Mouse (Mus musculus) kidney, postnatal 10 days (tissue): ENCODE measurements at regions not wholly inside any gene's neighbourhood (a gene's known extent, or its start where the extent isn't known, plus 50 kb on each side); places are given as distances from the start of the nearest gene placed in this dataset.

Experiments
- DNase-seq: peaks from one replicate; pipeline ENCODE4 v3.0.0; 2021; ENCODE audit warnings: mixed read lengths

DNA sequence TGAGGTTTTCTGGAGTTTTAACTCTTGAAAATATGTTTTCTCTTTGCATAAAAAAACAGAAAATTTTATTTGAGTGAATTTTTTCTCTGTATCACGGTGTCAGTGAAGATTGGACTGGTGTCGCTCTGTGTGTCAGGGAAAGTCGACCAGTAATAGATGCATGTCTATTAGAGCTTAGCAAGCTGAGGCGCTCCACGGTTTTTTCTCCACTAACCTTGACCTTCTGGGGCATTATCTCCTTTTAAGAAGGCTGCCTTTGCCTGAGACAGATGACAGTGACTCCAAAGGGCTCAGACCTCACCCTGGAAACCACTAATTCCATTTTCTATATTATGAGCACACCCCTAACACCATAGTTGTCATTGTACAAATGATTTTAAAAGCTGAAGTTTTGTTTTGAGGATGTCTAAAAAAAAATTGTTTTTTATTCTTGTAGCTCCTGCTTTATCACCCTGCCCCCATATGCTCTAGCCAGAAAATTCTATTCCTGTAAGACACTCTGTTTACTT, 561.8 kb downstream of the Gm43517 start:
- no peak for DNase-seq

DNA sequence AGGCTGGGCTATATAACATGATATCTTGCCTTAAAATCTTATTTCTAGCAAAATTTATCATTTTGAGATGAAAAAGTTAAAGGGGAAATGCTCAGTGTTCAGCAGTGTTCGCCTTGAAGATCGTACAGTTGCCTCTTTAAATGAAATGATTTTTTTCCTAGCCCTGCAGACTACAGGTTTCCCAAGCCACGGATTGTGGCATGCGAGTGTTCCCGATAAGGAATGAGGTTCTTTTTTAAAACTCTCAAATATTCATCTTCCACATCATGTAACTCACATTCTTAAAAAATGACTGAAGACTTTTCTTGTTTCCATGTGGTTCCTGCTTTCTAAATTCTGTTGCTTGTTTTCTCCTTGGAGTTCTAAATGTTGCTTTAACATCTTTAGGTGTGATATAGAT, 566.0 kb downstream of the Gm43517 start:
- DNase-seq: no peak

DNA sequence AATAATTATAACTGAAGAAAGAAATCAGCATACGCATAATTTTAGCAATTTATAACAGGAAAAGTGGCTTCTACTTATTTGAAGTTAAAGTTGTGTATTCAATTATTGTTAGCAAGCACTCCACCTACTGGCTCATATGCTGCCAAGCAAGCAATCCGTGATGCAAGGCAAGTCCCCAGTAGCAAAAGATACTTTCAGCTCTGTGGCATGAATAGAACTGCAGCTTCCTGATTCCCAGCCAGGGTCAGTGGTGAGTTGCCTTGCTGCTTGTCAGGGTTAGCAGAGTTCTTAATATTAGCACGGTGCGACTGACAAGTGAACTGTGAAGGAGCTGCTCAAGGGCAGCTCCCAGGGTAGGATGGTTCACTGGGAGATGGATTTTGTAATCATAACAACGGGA, 566.8 kb downstream of the Gm43517 start:
- peak; percentile 31 for DNase-seq

DNA sequence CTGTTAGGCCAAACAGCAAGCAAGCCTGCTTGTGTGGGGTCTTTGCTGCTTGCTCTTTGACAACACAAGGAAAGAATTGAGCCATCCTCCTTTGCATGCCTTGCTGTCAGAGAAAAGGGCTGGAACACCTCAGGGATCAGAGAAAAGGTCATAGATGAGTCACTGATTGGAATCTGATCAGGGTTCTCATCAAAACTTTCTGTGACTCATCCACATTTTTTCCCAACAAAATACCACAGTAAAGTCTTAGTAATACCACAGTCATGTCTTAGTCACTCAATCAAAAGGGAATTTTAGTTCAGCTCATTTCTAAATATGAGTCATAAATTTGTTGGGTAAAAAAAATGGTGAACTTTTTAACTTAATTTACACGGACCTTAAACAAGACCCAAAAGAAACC, 583.1 kb downstream of the Gm43517 start:
- no peak for DNase-seq

DNA sequence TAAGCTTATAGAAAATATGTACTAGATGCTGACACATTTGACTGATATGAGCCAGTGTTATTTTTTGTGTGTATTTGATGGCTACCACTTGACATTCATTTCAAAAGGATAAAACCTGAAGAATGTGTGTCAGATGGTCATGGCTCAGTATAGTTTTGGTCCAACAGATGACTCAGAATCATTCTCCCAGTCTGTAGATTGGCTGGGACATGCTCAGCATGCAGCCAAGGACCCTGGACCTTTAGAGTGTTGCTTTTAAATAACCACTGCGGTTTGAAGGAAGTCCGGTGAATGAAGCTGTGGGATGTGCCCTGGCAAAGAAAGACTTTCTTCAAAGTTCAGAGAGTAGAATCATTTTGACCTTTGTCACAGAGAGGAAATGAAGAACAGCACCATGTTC, 584.6 kb downstream of the Gm43517 start:
- no peak for DNase-seq

DNA sequence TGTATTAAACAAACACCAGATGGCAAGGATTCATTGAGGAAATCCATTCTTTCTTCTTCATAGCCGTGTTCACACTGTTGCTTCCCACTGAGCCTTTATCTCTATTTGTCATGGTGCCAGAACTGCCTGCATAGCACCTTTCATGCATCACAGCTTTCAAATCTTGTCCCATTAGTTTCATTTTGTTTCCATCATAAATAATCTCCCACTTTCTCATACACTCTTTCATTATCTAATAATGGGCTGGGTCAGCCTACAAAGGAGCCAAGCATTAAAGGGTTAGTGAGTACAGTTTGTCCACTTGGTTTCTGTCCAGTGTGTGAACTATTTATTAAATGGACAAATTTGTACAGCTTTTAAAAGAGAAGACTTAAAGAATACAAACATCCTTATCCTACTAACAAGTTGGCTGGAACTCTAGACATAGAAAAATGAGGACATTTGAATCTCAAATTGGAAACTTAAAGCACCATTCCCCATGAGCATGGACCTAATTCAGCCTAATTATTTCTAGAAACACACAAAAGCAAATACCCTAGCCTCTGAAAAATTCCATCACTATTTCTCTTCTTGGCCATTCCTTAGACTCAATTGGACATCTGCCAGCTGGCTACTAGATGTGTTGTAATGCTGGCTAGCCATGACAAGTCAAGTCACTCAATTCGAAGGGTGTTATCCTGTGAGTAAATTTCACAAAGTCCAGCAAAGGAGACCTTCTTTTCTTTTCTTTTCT, 589.8 kb downstream of the Gm43517 start:
- DNase-seq: peak; percentile 6

DNA sequence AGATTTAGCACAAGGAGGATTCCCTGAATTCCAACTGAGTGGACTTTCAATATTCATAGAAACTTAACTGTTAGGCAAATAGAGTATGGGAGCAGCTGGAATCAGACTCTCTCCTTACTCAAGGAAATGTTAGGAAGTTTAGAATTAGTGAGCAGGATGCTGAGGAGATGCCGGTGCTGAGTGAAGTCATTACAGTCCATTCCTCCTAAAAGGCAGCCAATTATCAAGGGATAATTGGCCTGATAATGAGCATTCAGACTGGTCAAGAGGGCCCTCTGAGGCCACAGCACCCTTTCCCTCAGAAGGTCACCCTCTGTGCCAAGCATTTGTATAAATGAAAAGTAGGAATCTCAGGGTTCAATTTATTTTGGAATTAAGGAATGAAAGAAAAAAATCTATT, 590.6 kb downstream of the Gm43517 start:
- DNase-seq: no peak

DNA sequence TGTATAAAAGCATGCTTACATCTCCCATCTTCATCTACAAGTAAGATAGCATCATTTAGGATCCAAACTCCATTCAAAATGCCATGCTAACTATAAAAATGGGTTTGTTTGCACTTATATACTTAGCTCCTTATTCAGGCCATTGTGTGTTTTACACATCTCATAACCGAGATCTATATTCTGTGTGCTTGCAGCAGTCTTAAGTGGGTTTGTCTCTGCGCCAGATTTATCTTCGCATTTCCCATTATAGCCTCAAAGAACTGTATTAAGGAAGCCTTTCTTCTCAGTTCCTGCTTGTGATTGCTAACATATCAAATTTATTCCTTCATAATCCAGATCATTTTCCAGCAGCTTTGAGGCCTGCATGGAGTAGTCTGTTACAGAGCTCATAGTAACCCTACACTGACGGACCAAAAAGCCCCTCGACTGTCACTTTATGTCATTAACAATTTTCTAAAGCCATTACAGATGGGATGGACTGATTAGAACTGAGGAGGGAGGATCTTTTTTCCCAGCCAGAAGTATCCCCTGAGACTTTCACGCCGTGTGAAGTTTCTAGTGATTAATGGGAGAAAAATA, 607.6 kb downstream of the Gm43517 start:
- no peak for DNase-seq

DNA sequence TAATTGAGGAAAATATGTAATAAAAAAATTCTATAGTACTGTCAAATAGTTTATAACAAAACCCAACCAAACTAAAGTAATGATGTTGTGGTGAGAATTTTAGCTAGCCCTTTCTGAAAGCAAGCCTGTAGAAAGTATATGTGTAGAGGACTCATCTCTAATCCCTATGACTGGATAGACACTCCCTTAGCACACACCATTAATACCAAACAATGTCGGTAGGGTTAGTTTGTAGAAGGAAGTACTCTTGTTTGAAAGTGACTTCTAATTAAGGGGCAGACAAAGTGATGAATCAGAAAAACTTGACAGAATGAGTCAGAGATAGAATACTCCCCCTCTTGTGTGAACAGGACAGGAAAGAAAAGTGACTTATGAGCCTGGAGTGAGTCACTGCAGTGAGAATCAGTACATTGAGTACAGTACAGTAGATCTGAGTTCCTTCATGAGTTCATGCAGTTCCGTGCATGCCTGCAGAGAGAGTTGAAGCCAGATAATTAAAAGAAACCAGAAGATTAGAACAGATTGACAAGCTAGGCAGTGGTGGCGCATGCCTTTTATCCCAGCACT, 610.0 kb downstream of the Prkd1 start:
- DNase-seq: no peak

DNA sequence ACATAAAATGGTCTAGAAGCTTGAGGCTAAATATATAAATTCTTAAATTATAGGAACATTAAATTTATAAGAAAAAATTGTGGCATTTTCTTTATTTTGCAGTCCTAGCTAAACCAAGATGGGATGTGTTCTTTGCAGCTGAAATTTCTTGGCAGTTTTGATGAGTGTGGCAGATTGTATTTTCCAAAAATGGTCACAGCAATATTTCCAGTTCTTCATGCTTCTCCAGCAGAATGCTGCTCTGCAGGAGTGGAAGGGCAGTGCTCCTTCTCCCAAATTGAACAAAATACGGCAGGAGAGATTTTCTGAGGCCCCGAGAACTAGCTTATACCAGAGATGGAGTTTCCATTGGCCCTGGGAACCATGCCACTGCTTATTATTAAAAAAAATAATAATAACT, 587.6 kb downstream of the Prkd1 start:
- no peak for DNase-seq

DNA sequence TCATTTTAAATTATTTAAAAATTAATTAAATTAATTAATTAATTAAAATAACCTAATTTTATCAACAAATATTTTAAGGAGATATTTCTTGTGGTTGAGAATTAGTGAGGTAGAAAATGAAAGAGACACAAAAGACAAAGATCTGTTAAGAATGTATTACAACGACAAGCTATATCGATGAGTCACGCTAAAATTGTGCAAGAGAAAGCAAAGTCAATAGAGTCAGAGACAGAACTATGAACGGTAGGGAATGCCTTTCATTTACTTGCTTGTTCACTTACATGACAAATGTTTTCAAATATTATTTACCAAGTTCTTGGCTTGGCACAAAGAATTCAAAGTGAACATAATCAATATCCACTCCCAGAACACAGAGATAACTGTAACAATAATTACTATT, 582.5 kb downstream of the Prkd1 start:
- DNase-seq: no peak

DNA sequence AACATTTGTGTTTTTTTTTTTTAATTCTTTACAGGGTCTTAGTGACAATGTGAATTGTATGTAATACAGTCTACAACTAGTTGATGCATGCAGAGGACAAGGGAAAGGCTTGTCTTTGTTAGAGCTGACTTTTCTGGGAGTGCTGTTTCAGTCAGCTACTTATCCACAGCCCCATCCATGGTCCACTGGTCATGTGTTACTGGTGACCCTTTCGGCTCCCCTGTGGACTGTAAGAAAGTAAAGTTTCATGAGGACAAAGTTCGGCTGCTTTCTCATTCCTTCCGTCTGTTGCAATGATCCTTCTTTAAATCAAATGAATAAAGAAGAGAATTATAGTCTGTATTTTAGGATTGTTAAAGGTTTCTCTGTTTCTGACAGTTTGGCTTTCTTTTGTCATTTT, 577.1 kb downstream of the Prkd1 start:
- DNase-seq: peak; percentile 4

DNA sequence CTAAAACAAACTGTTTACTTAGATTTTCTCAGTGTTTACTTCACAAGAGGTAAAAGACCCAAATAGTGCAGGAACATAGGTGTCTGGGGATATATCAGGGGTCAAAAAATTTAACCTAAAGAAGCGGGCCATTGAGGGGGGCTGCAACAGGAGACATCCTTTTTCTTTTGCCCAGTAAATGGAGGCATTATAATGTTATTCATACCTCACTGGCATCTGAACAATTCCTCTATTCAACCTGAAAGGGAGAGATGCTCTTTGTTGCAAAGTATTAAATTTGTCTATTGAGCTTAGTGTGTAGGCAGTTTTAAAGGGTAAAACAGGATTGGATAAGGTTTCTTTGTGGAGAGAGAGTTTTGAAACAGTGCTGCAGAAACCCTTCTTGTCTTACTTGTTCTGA, 576.5 kb downstream of the Prkd1 start:
- no peak for DNase-seq

DNA sequence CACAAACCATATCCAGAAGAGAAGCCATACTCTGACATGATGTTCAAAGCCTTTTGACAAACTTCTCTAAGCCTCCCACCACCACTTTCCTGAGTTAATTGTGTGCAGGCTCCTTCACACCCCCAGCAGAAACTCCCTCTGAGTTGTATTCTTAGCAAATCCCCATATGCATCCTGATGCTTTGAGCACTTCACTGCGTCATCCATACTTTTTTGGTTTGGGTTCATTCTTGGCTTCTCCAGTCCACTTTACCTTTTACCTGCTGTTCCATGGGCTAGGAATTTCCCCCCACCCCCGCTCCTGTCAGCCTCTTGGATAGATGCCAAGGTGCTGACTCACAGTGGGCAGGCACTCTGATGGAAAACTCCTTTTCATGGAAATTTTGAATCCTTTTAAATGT, 575.2 kb downstream of the Prkd1 start:
- peak; percentile 24 for DNase-seq

DNA sequence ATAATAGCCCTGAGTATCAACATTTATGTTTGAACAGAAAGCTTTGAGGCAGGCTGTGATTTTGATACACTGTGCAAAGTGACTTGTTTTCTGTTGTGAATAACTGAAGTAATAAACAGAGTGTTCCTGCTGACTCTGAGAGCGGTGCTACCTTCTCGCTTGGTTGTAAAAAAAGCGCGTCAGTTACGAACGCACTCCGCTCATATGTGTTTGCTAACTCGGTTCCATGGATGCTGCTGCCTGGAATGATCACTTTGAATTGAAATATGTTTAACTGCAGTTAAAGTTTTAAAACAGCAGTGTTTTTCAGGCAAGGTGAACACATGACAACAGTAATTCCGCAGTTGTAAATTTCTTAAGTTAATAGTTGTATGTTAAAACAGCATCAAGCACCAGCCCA, 567.7 kb downstream of the Prkd1 start:
- no peak for DNase-seq

DNA sequence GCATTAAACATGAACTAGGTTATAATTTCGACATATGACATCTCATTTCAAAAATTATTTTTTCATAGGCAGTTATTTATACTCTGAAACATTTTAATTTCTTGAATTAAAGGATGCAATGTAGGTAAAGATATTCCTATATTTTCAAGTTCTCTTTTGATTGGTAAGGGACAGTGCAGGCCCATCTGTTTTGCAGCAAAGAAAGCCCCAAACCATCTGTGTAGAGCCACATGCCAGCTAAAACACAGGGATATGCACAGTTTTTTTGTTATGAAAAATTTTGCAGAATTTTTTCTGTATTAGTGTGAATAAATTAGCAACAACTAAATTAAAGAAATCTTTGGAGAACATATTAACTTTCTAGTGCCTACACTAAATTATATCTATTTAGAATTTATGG, 567.3 kb downstream of the Prkd1 start:
- DNase-seq: no peak

DNA sequence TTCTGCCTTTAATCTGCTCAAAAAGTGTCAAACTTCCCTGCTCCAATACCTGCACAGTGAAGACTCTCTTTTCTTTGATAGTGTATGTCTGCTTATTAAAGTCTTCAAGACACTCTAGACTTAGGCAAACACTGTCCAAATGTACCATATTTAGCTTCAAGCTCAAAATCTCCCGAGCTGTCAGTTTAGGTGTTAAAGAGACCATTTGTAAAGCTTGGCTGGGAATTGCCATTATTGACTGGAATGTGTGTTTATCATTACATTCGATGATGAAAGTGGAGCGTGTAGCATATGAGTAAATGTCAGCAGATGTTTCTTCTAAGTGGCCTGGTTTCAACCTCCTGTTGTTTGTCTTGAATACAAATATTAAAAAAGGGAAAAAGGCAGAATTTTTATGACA, 564.4 kb downstream of the Prkd1 start:
- no peak for DNase-seq

DNA sequence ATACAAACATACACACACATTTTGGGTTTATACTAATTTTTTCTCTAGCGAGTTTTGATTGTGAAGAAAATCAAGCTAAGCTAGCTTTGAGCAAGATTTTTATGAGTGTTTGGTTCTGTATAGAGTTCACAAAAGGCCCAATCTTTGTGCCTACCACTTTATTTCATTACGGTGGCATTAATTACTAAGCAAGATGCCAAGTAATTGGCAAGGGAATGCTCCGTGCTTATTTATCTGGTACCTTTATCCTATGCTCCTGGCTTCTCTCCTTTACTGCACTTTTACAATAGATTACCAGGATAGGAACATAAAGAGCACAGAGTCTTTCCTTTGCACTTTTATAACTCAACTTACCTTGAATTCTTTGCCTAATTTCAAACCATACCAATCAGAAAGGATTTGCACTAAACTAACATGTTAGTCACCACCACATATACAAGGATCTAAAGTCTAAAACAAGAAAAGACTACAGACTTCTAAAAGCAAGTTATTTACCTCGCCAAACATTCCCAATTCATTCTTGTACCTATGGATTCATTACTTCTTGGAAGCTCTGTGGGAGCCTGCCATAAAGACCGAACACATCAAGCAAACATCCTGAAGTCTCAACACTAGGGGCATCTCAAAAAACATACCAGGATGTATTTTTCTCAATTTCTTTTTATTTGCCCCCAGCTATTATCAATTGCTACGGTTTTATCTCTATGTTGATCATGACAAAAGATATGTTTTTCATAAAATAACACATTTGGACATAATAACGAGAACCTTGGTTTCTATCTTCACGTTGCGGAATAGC, 537.5 kb downstream of the Prkd1 start:
- no peak for DNase-seq

DNA sequence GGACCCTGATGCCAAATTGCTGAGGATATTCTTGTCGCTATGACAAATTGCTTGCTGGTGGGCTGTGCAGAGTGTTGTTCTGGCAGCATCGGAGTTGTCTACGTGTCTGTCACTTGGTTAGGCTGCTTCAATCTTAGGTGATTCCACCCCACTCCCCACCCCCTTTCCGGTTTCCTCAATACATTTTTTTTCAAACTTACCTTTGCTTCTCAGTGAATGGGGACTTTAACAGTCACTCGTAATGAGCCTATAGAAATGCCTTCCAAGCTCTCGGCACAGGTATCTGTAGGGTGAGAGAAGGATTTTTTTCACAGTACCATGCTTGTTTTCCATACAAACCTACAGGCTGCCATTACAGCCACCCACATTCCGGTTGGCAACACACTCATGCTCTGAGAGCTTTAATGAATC, 536.8 kb downstream of the Prkd1 start:
- no peak for DNase-seq

DNA sequence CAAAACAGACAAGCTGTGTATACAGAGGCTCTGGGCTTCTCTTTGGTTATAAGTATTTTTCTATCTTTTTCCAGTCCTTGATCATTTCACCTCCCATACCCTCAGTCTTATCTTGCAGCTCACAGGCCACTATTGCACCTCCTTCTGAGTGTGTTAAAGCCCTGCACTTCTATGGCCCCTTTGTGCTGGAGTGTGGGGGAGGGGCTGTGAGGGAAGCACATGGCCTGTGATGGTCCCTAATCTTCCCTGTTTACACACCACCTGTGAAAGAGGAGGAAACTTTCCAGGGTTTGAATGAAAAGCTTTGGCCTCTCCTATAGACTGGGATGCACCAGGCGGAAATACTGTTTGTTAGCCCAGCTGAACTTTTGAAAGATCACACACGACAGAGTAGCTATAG, 533.0 kb downstream of the Prkd1 start:
- DNase-seq: no peak

DNA sequence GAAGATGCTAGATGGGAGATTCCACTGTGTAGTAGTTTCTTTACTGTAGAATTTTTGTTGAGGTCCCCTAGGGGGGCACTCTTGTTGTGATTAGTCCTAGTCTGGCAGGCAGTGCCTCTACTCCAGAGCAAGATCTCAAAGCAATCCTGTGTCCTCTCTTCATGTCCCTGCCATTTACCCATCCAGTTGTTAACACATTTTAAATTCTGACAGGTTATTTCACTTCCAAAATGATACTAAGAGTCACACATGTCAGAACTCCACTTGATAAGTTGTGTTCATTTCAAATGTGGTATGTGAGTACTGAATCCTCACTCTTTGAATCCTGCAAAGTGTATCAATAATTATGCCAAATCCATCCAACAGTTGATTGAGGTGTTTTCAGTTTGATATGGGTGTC, 530.6 kb downstream of the Prkd1 start:
- no peak for DNase-seq

DNA sequence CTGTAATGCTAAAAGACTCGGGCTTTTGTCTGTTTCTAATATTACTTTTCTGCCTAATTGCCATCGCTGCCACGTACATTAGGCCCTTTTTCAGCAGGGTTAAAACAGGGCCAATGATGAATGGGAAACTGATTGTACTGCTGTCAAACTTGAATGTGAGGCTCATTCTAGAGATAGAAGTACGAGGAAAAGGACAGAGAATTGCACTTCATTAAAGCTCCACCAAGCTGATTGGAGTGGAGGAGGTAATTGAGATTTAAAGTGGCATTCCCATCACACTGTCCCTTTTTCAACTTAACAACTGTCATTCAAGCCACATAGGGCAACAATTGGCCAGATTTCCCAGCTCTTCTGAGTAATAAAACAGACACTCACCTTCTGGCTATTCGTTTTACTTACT, 526.8 kb downstream of the Prkd1 start:
- DNase-seq: no peak

DNA sequence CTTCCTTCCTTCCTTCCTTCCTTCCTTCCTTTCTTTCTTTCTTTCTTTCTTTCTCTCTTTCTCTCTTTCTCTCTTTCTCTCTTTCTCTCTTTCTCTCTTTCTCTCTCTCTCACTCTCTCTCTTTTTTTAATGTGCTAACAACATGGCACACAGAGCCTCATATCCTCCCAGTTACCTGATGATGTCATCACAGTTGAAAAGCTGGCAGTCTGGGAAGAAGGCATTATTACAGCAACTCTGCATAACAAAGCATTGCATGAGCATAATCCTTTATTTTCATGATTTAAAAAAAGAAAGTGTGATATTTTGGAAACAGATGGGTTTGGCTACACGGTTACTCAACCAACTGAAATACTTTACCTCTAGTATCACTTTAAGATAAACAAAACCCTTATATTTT, 525.9 kb downstream of the Prkd1 start:
- DNase-seq: no peak

DNA sequence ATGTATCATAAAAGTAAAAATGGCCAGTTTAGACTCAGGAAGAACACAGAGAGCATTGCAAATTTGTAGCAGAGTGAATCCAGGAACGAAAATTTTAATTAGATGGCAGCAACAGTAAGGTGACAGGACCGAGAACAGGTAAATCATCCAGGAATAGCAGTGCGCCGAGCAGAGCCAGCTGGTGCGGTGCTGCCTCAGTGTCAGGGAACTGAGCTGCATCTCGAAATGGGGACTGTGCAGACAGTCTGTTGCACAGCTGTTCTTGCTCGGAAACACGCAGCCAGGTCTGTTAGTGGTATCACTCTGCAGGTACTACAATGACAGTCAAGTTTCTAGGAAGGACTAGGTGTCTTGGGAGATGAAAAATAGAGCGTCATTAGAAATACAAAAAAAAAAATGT, 490.8 kb downstream of the Prkd1 start:
- no peak for DNase-seq
